ENCODE assay signal across 28 mouse cellular contexts in genomic region chr17:46309835-46310234, GRCm38 (mm10). TPM values are rescaled to one million over a fixed set of nuclear protein-coding genes. Genes with fewer than 3 reads are reported as not detected.
DNase-seq lines count a peak whose midpoint lies in the region; ATAC-seq and TF ChIP-seq lines count a peak whose summit lies in the region.
"Had no signal": no experiment of that assay in that cellular context is flagged by ENCODE, and none has a peak within 500 bp of the region (broad histone marks: within the 10 kb centered on the region; RNA-seq: fewer than 3 reads in every experiment).

No protein-coding gene starts in this region.

- WGBS in heart, embryonic 13.5 days = 38% methylated on average over 12 of the region's 12 CpGs
- 91% methylated on average over 12 of the region's 12 CpGs for whole genome bisulfite sequencing in hindbrain, embryonic 15.5 days
- 85% methylated on average over 12 of the region's 12 CpGs for WGBS in hindbrain, embryonic 16.5 days

- ATAC-seq in heart, embryonic 13.5 days (ENCODE audit: extremely low read depth, insufficient number of reproducible peaks, low FRiP score, low TSS enrichment) = no peak
- ATAC-seq in hindbrain, embryonic 15.5 days (ENCODE audit: low FRiP score, low read depth) = 0 out of 2 replicates have a peak, but pooled peaks have one; percentile 11
- no peak for ATAC-seq in hindbrain, embryonic 16.5 days
- ATAC-seq: CD4-positive, CD25-positive, alpha-beta regulatory T cell, adult 4 months; liver, embryonic 12.5 days; liver, postnatal 0 days had no signal

- H3K9ac ChIP-seq in heart, embryonic 13.5 days = 0 out of 2 replicates have a peak overlapping the region, but pooled peaks have one; percentile 24
- H3K9ac ChIP-seq in hindbrain, embryonic 15.5 days = no peak overlapping the region
- H3K9ac ChIP-seq in hindbrain, embryonic 16.5 days (ENCODE audit: low read depth, low read length) = no peak overlapping the region
- H3K9ac ChIP-seq: embryonic facial prominence, embryonic 13.5 days; forebrain, postnatal 0 days; liver, embryonic 12.5 days; liver, postnatal 0 days; neural tube, embryonic 13.5 days had no signal

- H3K9me3 ChIP-seq in heart, embryonic 13.5 days = no peaks in the 10 kb centered on the region
- H3K9me3 ChIP-seq in hindbrain, embryonic 15.5 days = no peaks in the 10 kb centered on the region
- H3K9me3 ChIP-seq in hindbrain, embryonic 16.5 days (ENCODE audit: control insufficient read depth, low read length) = no peaks in the 10 kb centered on the region
- no peaks in the 10 kb centered on the region for H3K9me3 ChIP-seq in E14TG2a.4 (ENCODE audit: low read length)
- H3K9me3 ChIP-seq: embryonic facial prominence, embryonic 13.5 days; forebrain, embryonic 10.5 days; hindbrain, embryonic 12.5 days; liver, embryonic 12.5 days; neural tube, embryonic 13.5 days had no signal

- TF ChIP-seq POLR2A in myocyte (IDR thresholded peaks at IDR 0.05; ENCODE audit: insufficient read length, low read depth) = no peak

- H3K27ac ChIP-seq in heart, embryonic 13.5 days (replicated peaks) = peak overlapping the region; percentile 50
- H3K27ac ChIP-seq in hindbrain, embryonic 15.5 days (replicated peaks) = no peak overlapping the region
- no peak overlapping the region for H3K27ac ChIP-seq in hindbrain, embryonic 16.5 days (ENCODE audit: low read depth, low read length)
- H3K27ac ChIP-seq: embryonic facial prominence, embryonic 13.5 days; forebrain, embryonic 10.5 days; hindbrain, embryonic 12.5 days; liver, embryonic 12.5 days; neural tube, embryonic 13.5 days had no signal

- peak overlapping the region; percentile 16; the same call in 1 of the 2 replicates for H3K4me2 ChIP-seq in heart, embryonic 13.5 days
- no peak overlapping the region for H3K4me2 ChIP-seq in hindbrain, embryonic 15.5 days
- no peak overlapping the region for H3K4me2 ChIP-seq in hindbrain, embryonic 16.5 days (ENCODE audit: low read length)
- H3K4me2 ChIP-seq in myocyte (ENCODE audit: low read depth) = no peak overlapping the region
- H3K4me2 ChIP-seq: embryonic facial prominence, embryonic 13.5 days; hindbrain, embryonic 12.5 days; liver, embryonic 12.5 days; neural tube, embryonic 13.5 days had no signal

- no peak overlapping the region for H3ac ChIP-seq in myocyte (ENCODE audit: control insufficient read depth, insufficient read length)

- no peak overlapping the region for H3K4me3 ChIP-seq in heart, embryonic 13.5 days
- no peak overlapping the region for H3K4me3 ChIP-seq in hindbrain, embryonic 15.5 days
- no peak overlapping the region for H3K4me3 ChIP-seq in hindbrain, embryonic 16.5 days (ENCODE audit: low read length)
- H3K4me3 ChIP-seq in E14TG2a.4 (replicated peaks; ENCODE audit: low read length) (peak overlapping the region; percentile 37), myocyte (no peak overlapping the region)
- H3K4me3 ChIP-seq: embryonic facial prominence, embryonic 13.5 days; forebrain, embryonic 10.5 days; hindbrain, embryonic 12.5 days; liver, embryonic 12.5 days; neural tube, embryonic 13.5 days had no signal

- peaks cover 22% of the 10 kb centered on the region for H3K36me3 ChIP-seq in heart, embryonic 13.5 days
- no peaks in the 10 kb centered on the region for H3K36me3 ChIP-seq in hindbrain, embryonic 15.5 days
- H3K36me3 ChIP-seq in hindbrain, embryonic 16.5 days (ENCODE audit: control insufficient read depth, insufficient read depth, low read length) = peaks cover 3% of the 10 kb centered on the region; the same call in 1 of the 2 replicates
- peaks cover 61% of the 10 kb centered on the region for H3K36me3 ChIP-seq in E14TG2a.4 (ENCODE audit: insufficient read depth, low read length)
- no peaks in the 10 kb centered on the region for H3K36me3 ChIP-seq in myocyte (ENCODE audit: control insufficient read depth, insufficient read depth)
- H3K36me3 ChIP-seq: forebrain, embryonic 10.5 days; liver, embryonic 12.5 days had no signal

- TF ChIP-seq CTCF in E14TG2a.4 (conservative IDR thresholded peaks at IDR 0.05; ENCODE audit: low read length) = no peak

- no peak for DNase-seq in heart, postnatal 4 days
- no peak for DNase-seq in layer of hippocampus, postnatal 14 days (ENCODE audit: low spot score in 2 of 2)
- DNase-seq: adrenal gland, postnatal 25 days; cerebellum, adult 18-20 months; cerebellum, postnatal 10 days; forebrain, postnatal 0 days; kidney, adult 18-20 months; kidney, postnatal 36 days; layer of hippocampus, postnatal 36 days; left cerebral cortex, postnatal 4 days; liver, postnatal 0 days; lung, postnatal 36 days; midbrain, embryonic 14.5 days; right cerebral cortex, postnatal 4 days had no signal

- peaks cover 16% of the 10 kb centered on the region for H3K4me1 ChIP-seq in heart, embryonic 13.5 days
- H3K4me1 ChIP-seq in hindbrain, embryonic 15.5 days (replicated peaks) = no peaks in the 10 kb centered on the region
- no peaks in the 10 kb centered on the region for H3K4me1 ChIP-seq in hindbrain, embryonic 16.5 days (ENCODE audit: control insufficient read depth, insufficient read depth, low read depth, low read length)
- peaks cover 50% of the 10 kb centered on the region for H3K4me1 ChIP-seq in E14TG2a.4 (replicated peaks; ENCODE audit: low read depth, low read length)
- H3K4me1 ChIP-seq: embryonic facial prominence, embryonic 13.5 days; forebrain, embryonic 10.5 days; hindbrain, embryonic 12.5 days; liver, embryonic 12.5 days; neural tube, embryonic 13.5 days had no signal

- no peaks in the 10 kb centered on the region for H3K79me2 ChIP-seq in myocyte (ENCODE audit: control insufficient read depth, insufficient read depth)

- H3K27me3 ChIP-seq in heart, embryonic 13.5 days (replicated peaks) = no peaks in the 10 kb centered on the region
- no peaks in the 10 kb centered on the region for H3K27me3 ChIP-seq in hindbrain, embryonic 15.5 days
- no peaks in the 10 kb centered on the region for H3K27me3 ChIP-seq in hindbrain, embryonic 16.5 days (replicated peaks; ENCODE audit: control insufficient read depth, insufficient read depth, low read length)
- H3K27me3 ChIP-seq in E14TG2a.4 (ENCODE audit: insufficient read depth, low read length) (no peaks in the 10 kb centered on the region), myocyte (ENCODE audit: control insufficient read depth, insufficient read depth, insufficient read length) (no peaks in the 10 kb centered on the region)
- H3K27me3 ChIP-seq: embryonic facial prominence, embryonic 13.5 days; hindbrain, embryonic 12.5 days; neural tube, embryonic 13.5 days had no signal

TF ChIP-seq in myocyte, 11 proteins besides CTCF, POLR2A, EP300 and RAD21:
- no peak for TF ChIP-seq REST (IDR thresholded peaks at IDR 0.05; ENCODE audit: insufficient read depth, insufficient read length)
- TF ChIP-seq CEBPB (IDR thresholded peaks at IDR 0.05; ENCODE audit: insufficient read depth, poor library complexity, severe bottlenecking) = no peak
- TF ChIP-seq MYOG (IDR thresholded peaks at IDR 0.05; ENCODE audit: control insufficient read depth in 1 of 3, insufficient read depth in 1 of 3, insufficient read length in 2 of 3, low read depth in 2 of 3) = peak in 2 of 3 experiments; percentile 46 to 69
- TF ChIP-seq SRF (IDR thresholded peaks at IDR 0.05; ENCODE audit: control insufficient read depth, insufficient read length, low read depth) = no peak
- no peak for TF ChIP-seq TCF3 (IDR thresholded peaks at IDR 0.05; ENCODE audit: insufficient read length, low read depth)
- no peak for TF ChIP-seq USF1 (IDR thresholded peaks at IDR 0.05; ENCODE audit: low read depth)
- TF ChIP-seq TCF12 (IDR thresholded peaks at IDR 0.05; ENCODE audit: insufficient read depth, poor library complexity, severe bottlenecking) = no peak
- peak in 1 of 3 experiments; percentile 50 for TF ChIP-seq MYOD1 (IDR thresholded peaks at IDR 0.05; ENCODE audit: control insufficient read depth in 1 of 3, insufficient read length in 2 of 3, low read depth in 2 of 3)
- TF ChIP-seq E2F4 (IDR thresholded peaks at IDR 0.05; ENCODE audit: insufficient read depth) = no peak
- TF ChIP-seq POLR2AphosphoS2 (IDR thresholded peaks at IDR 0.05; ENCODE audit: insufficient read length, low read depth) = no peak
- no peak for TF ChIP-seq MAX (IDR thresholded peaks at IDR 0.05; ENCODE audit: low read depth)

RNA-seq across cellular contexts. Expression of gene Dlk2, which starts 12.6 kb away (rescaled TPM):
- 0.35 and 0.47 TPM in 2 replicates for polyA plus RNA-seq in heart, embryonic 13.5 days (2015; fragmentation: Nextera tagmentation; extraction: Ambion mirVana)
- total RNA-seq in heart, postnatal 4 days (2021) = 1 to 10 TPM in 1 of 2 experiments, under 1 TPM in 1; 0.95 to 1.1 TPM
- 22.3 and 25.5 TPM in 2 replicates for polyA plus RNA-seq in hindbrain, embryonic 15.5 days (2015; fragmentation: Nextera tagmentation; extraction: Ambion mirVana)
- 25.3 and 26.8 TPM in 2 replicates for polyA plus RNA-seq in hindbrain, embryonic 16.5 days (2015; fragmentation: Nextera tagmentation; extraction: Ambion mirVana)
- polyA plus RNA-seq in myocyte (2012; fragmentation: generic; extraction: Trizol) = 1.8 TPM
- 10 to 100 TPM; 44.1 to 50.9 TPM for total RNA-seq in layer of hippocampus, postnatal 14 days (2021)
- total RNA-seq: adrenal gland, postnatal 25 days; megakaryocyte-erythroid progenitor cell, adult 5-6 weeks had no signal
- polyA plus RNA-seq: CD4-positive, CD25-positive, alpha-beta regulatory T cell, adult 4 months; liver, embryonic 12.5 days; liver, postnatal 0 days had no signal

RNA-seq across cellular contexts. Expression of gene Abcc10, which starts 18.3 kb away (rescaled TPM):
- 4.3 and 4.9 TPM in 2 replicates for polyA plus RNA-seq in heart, embryonic 13.5 days (2015; fragmentation: Nextera tagmentation; extraction: Ambion mirVana)
- 1 to 10 TPM; 5.1 to 5.8 TPM for total RNA-seq in heart, postnatal 4 days (2021)
- polyA plus RNA-seq in hindbrain, embryonic 15.5 days (2015; fragmentation: Nextera tagmentation; extraction: Ambion mirVana) = 9.1 and 9.6 TPM in 2 replicates
- 9.2 and 9.3 TPM in 2 replicates for polyA plus RNA-seq in hindbrain, embryonic 16.5 days (2015; fragmentation: Nextera tagmentation; extraction: Ambion mirVana)
- 4.6 TPM for polyA plus RNA-seq in myocyte (2012; fragmentation: generic; extraction: Trizol)
- total RNA-seq in layer of hippocampus, postnatal 14 days (2021) = 10 to 100 TPM; 10.2 to 10.3 TPM

RNA-seq across cellular contexts. Expression of gene Tjap1, which starts 27.0 kb away (rescaled TPM):
- 35.7 and 37.1 TPM in 2 replicates for polyA plus RNA-seq in heart, embryonic 13.5 days (2015; fragmentation: Nextera tagmentation; extraction: Ambion mirVana)
- 10 to 100 TPM; 55.0 to 59.0 TPM for total RNA-seq in heart, postnatal 4 days (2021)
- 30.3 and 34.0 TPM in 2 replicates for polyA plus RNA-seq in hindbrain, embryonic 15.5 days (2015; fragmentation: Nextera tagmentation; extraction: Ambion mirVana)
- 26.7 and 32.1 TPM in 2 replicates for polyA plus RNA-seq in hindbrain, embryonic 16.5 days (2015; fragmentation: Nextera tagmentation; extraction: Ambion mirVana)
- 50.9 TPM for polyA plus RNA-seq in myocyte (2012; fragmentation: generic; extraction: Trizol)
- total RNA-seq in layer of hippocampus, postnatal 14 days (2021) = 10 to 100 TPM; 43.4 to 49.2 TPM

RNA-seq across cellular contexts. Expression of gene Lrrc73, which starts 56.5 kb away (rescaled TPM):
- 0.59 and 0.88 TPM in 2 replicates for polyA plus RNA-seq in heart, embryonic 13.5 days (2015; fragmentation: Nextera tagmentation; extraction: Ambion mirVana)
- total RNA-seq in heart, postnatal 4 days (2021) = under 1 TPM; 0.81 to 0.90 TPM
- polyA plus RNA-seq in hindbrain, embryonic 15.5 days (2015; fragmentation: Nextera tagmentation; extraction: Ambion mirVana) = 14.9 and 18.5 TPM in 2 replicates
- polyA plus RNA-seq in hindbrain, embryonic 16.5 days (2015; fragmentation: Nextera tagmentation; extraction: Ambion mirVana) = 19.1 and 23.8 TPM in 2 replicates
- 2.0 TPM for polyA plus RNA-seq in myocyte (2012; fragmentation: generic; extraction: Trizol)
- total RNA-seq in layer of hippocampus, postnatal 14 days (2021) = 10 to 100 TPM; 76.9 to 83.1 TPM
- total RNA-seq: common myeloid progenitor, adult 5-6 weeks; gastrocnemius, adult 8-10 months had no signal
- polyA plus RNA-seq: liver, postnatal 0 days had no signal
